Mouse (Mus musculus): ENCODE measurements around the gene Chsy1.
"Not testable (repeated sequence)": the region's sequence is repeated elsewhere in the genome, so short reads cannot be mapped to it uniquely, and the experiment has no call there.

The Chsy1 gene

DNA sequence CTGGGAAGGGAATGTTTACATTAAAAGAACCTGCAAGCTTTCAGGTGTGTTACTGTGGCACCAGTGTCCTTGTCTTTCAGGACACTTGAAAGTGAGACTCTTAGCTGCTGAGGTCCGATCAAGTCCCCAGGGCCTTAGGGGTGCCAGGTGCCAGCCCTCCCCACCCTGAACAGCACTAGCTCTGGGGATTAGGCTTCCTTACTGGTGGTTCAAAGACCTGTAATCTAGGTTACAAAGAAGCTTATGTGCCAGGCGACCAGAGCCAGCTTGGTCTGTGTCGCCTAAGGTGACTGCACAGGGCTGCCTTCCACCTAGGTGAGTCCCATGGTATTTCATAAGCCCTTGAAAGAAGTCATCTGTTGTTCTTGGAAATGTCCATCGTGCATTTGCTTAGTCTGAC, 66.9 kb downstream of the Chsy1 start:
- no peak for DNase-seq (ENCODE audit: low read depth, low spot score)

DNA sequence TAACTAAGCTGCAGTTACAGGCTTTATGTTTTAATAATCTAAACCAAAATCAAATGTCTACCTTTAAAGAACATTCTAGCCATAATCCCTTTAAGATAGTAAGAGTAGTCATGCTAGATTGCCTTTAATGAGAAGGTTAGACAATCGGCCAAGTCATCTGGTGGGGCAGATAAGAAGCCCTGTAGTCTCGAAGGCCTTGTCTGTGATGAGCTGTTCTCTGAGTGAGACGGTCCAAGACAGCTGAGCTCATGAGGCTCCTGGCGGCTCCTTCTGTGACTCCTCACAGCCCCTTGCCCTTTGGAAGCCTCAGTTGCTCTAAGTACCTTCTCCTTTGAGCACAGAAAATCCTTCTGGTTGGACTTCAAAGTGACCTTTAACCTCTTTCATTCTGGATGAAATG, 67.6 kb downstream of the Chsy1 start:
- no peak for DNase-seq (ENCODE audit: low read depth, low spot score)

DNA sequence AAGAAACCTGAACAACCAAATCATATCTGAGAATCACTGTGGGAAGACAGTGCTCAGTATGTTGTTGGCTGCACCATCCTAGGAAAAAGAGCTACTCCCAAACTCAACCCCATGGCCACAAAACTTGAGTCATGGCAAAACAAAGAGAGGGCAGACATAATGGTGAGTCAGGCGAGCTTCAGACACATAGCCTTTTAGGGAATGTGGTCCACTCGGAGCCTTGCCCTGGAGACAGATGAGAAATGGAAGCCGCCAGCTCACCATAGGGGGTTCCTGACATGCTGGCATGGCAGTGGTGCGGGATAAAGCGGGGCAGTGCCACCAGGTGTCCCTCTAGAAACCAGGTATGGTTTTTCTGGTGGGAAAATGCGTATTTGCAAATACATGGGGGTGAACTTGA, 68.8 kb downstream of the Chsy1 start:
- DNase-seq (ENCODE audit: low read depth, low spot score), result no peak

DNA sequence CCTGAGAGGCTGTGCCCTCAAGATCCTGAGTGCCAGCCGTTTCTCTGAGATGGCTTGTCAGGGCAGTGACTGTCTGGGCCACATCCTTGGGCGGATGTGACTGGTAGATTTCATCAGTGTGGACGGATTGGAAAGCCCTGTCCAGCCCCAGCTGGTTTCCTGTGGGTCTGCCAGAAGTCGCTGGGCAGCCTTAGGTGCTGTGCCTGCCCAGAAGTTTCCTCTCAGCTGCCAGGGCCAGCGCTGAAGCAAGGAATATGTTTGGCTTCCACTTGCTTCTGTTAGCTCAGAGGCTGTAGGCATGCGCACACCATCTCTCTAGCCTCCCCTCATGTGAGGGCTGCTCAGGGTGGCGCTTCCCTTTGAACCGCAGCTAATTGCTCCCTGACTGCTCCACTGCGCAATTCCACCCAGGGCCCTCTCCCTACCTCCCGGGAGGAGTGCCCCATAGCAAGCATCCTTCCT, 69.8 kb downstream of the Chsy1 start:
- no peak for DNase-seq (ENCODE audit: low read depth, low spot score)

- no peak for DNase-seq (ENCODE audit: low read depth, low spot score)
Measured at GRCm38 (mm10) chr7:66179711-66180110, 70.4 kb downstream of the Chsy1 start.

DNA sequence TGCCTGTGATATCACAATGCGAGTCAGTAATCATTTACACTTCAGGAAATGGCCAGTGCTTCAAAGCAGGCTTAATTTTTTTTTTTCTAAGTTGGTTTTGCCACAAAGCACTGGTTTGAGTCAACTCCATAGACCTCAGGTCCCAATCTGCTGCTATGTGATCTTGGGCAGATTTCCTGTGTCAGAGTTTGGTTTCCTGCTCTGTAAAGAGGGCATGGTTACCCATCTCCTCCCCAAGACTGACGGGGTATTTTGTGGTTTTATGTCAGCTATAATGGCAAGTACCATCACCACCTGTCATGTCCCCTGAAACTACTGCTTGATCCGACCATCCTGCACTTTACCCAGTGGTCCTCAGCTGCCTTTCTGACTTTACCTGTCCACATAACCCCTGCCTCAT, 70.9 kb downstream of the Chsy1 start:
- no peak for DNase-seq (ENCODE audit: low read depth, low spot score)

DNA sequence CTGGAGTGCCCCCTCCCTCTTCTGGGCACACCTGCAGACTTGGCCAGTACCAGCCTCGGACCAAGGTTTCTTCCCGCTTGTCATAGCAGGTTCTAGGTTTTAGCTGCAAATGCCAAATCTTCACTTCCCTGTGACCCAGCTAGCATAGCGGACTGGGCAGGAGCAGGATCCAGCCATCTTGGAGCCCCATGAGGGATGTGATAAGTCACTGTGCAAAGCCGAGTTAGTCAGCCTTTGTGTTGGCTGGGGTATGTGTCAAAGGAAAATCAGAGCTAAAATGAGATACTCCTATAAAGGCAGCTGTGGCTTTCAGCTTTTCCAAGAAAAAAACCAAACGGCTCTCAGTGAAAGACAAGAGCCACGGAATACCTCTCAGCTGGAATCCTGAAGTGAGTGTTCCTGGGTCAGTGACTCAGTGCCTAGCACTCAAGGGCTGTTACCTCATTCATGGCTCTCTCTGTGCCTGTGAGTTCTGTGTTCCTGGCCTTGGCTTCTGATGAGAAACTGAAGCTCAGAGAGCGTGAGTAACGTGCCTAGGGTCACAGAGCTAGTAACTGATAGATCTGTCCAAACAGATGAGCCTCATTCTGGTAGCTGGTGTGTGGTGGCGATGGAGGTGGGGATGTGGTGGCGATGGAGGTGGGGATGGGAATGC, 71.5 kb downstream of the Chsy1 start:
- DNase-seq (ENCODE audit: low read depth, low spot score), result no peak

- DNase-seq (ENCODE audit: low read depth, low spot score), result no peak
Measured at GRCm38 (mm10) chr7:66182075-66182715, 72.9 kb downstream of the Chsy1 start.

- DNase-seq (ENCODE audit: low read depth, low spot score), result no peak
Measured at GRCm38 (mm10) chr7:66183404-66183803, 74.1 kb downstream of the Chsy1 start.

DNA sequence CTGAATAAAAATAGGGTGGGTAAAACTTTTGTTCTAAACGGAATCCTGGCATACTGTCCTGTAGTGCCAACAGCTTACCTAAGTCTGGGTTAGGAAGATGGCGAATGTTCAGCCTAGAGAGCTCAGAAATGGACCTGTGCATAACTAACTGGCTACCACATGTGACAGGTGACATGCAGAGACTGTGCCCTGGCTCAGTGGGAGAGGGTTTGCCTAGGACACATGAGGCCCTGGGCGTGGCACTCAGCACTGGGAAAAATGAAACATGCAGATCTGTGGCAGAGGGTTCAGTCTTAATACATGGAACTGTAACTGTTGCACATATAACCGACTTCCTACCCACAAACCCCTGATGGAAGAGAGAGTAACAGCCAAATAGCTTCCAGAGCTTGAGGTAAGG, 74.7 kb downstream of the Chsy1 start:
- DNase-seq (ENCODE audit: low read depth, low spot score), result no peak

DNA sequence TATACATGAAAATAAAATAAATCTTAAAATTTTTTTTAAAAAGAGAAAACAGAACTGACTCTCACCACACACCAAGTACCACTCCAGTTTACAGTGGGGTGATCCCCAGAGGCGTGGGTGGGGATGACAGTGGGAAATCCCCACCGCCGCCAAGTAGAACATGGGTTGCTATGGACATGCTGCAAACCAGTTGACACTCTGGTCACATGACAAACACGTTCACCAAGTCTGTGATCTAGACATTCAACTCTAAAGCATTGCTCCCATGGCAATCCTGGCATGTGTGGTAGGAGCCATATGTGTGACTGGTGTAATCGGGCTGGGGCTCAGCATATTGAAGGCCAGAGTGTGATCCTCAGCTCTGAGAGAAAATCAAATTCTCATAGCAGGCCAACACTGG, 76.1 kb downstream of the Chsy1 start:
- DNase-seq (ENCODE audit: low read depth, low spot score), result no peak

GRCm38 (mm10) chr7:66187581-66188231, 78.4 kb downstream of the Chsy1 start:
- no peak for DNase-seq (ENCODE audit: low read depth, low spot score)

GRCm38 (mm10) chr7:66190385-66190784, 81.1 kb downstream of the Chsy1 start:
- DNase-seq (ENCODE audit: low read depth, low spot score), result not testable (repeated sequence)

GRCm38 (mm10) chr7:66194511-66194910, 85.2 kb downstream of the Chsy1 start:
- DNase-seq (ENCODE audit: low read depth, low spot score), result no peak

DNA sequence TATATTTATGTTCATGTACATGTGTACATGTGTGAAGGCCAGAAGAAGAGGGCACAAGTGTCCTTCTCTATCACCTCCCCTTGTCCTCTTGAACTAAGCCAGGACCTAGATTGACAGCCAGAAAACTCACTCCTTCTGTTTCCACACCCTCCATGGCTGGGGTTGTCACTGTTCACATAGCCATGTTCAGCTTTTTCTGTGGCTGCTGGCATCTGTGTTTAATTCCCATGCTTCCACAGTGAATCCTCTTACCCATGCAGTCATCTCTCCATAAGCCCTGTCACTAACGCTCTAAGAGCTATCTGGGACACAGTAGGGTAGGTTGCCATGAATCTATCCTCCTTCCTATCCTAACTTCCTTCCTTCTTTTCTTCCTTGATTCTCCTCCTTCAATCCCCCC, 86.6 kb downstream of the Chsy1 start:
- DNase-seq (ENCODE audit: low read depth, low spot score), result no peak

DNA sequence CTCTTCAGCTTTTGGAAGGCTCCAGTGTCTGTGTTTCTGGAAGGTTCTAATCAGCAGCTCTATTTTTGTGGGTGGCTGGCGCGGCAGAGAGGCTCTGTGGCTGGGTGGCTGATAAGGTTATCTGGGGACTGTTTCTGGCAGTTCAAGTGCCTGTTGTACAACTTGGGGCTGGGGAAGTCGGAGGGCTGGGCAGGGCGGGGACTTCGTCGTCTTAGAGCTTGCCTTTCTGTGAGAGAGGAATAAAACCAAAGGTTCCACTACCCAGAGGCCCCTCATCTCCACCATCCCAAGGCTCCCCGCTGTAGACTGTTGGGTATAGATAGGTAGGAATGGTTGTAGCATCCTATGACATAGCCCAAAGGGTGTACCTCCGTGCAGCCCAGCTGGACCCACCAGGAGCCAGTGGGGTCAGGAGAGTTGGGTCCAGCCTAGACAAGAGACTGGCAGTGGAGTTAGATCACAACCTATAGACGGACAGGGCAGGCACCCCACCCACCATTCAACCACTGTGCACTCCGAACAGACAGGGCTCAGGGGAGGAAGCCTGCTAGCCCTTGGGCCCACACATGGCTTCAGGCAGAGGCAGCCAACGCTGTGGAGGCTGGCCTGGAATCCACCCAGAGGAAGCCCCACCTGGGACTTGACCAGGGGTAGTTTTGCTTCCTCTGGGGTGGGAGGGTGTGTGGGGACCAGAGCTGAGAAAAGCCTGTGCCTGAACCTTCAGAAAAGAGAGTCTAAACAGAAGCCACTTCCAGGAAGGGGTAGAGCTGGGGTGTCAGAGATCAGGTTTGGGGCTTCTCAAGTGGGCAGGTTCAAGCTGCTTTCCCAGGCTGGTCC, 87.5 kb downstream of the Chsy1 start:
- no peak for DNase-seq (ENCODE audit: low read depth, low spot score)

GRCm38 (mm10) chr7:66198416-66198815, 89.1 kb downstream of the Chsy1 start:
- no peak for DNase-seq (ENCODE audit: low read depth, low spot score)

DNA sequence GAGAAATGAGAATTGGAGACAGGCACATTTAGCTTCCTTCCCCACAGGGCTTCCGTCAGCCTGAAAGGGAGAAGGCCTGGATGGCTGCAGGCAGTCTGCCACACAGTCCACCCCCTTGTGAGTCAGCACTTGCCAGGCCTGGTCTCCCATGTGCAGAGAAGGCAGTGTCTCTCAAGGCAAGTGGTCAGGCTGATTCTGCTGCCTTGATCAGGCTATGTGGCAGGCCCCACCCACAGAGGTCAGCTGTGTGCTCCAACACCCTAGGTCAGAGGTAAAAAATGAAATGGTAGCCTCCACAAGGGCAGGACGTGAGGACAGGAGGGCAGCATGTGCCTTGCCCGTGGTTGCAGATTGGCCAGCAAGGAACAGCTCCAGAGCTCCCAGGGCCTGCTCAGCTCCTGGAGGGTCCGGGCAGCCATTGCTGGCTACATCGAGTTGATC, 90.1 kb downstream of the Chsy1 start:
- DNase-seq (ENCODE audit: low read depth, low spot score), result no peak

DNA sequence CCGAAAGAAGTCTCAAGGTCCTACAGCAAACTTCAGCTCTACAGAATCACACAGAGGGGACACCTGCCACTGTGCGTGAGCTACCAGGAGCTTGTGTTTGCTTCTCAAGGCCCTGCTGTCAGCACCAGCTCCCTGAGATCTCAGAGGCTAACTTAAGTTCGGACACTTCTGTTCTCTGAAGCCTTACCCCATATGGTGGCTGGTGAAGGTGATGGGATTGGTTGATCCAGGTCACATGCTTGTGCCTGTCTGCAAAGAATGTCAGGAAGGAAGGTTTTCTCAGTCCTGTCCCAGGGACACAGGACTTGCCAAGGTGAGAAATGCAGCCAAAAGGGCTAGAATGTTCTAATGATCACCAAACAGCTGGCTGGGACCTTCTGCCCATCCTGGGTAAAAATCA, 91.1 kb downstream of the Chsy1 start:
- DNase-seq (ENCODE audit: low read depth, low spot score), result no peak

DNA sequence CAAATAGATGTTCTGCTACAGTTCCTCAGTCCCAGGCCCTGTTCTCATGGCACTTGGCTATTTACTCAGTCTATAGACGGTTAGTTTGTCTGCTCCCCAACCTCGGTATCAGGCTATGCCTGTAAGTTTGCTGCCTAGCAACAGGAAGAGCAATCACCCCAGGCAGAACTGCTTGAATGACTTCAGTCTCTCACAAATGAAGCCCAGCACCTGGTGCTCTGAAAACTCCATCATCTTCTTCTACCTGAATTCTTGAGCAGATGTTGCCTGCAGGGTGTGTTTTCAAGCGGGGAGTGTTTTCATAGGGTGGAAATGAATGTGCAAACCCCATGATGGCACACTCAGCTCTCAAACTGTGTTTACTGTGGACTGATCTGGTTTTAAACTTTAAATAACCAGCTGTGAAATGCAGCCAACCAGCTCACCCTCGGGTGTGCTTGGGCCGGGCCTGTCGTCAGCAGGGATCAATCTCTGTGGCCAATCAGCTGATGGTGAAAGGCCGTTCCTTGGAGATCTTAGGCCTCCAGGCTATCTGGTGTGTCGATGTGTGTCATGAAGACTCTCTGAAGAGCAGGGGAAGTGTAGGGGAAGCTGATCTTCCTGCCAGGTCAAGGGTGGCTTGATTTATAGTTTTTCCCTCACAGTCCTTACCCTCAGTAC, 91.6 kb downstream of the Chsy1 start:
- no peak for DNase-seq (ENCODE audit: low read depth, low spot score)

- no peak for DNase-seq (ENCODE audit: low read depth, low spot score)
Measured at GRCm38 (mm10) chr7:66201657-66202056, 92.3 kb downstream of the Chsy1 start.

GRCm38 (mm10) chr7:66209920-66210319, 100.6 kb downstream of the Chsy1 start:
- DNase-seq (ENCODE audit: low read depth, low spot score), result no peak

Data from embryo, embryonic 11.5 days (tissue).